Mouse (Mus musculus): ENCODE results near the gene Padi2.

- TF ChIP-seq POLR2A (IDR thresholded peaks at IDR 0.05; ENCODE audit: borderline replicate concordance, insufficient read depth, low read length), result no peak
- TF ChIP-seq CTCF (IDR thresholded peaks at IDR 0.05; ENCODE audit: borderline replicate concordance, insufficient read depth, low read depth, low read length), result no peak
These were observed 29.5 kb downstream of the Padi2 start for GRCm38 (mm10) chr4:140935643-140936042.

All from cerebellum, adult 2 months (tissue).